Mouse (Mus musculus): ENCODE results near the gene Zswim4. TPM values are rescaled to one million over a fixed set of nuclear protein-coding genes. Genes with fewer than 3 reads are reported as not detected.

Zswim4 gene
- polyA plus RNA-seq, 1 experiment from 2014 or later, result 2.8 TPM

DNA sequence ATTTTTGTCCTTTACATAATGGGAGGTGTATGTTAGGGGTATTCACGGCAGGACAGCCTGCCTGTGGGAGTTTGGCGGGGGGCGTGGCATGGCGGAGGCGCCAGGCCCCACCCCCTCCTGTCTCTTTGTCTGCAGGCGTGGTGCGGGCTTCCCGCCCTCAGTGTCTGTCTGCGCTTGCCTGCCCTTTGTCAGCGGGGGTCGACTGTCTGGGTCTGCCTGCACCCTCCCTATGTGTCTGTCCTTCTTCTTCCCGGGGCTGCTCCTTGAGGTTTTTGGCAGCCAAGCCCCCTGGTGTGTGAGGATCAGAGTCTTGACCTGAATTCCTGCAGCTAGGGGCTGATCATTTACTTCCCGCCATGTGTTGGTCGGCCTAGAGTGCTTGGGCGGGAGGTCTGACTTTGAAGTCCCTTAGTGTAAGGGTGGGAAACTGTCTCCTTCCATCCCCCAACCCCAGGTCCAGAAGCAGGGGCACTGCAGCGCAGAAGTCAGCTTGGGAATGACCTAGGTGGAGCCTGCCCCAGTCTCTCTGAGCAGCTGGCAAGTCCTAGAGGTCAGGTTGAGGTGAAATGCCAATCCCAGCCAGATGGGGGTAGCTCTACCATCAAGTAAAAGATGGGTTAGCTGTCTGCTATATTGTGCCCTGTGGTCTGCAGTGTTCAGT, 56.2 kb downstream of the Zswim4 start:
- peaks cover 21% of the 10 kb centered on the region for H3K27me3 ChIP-seq (ENCODE audit: control insufficient read depth, insufficient read depth, low read depth, low read length)
- H3K9ac ChIP-seq (ENCODE audit: low read depth, low read length), result no peak overlapping the region
- no peak overlapping the region for H3K4me3 ChIP-seq (ENCODE audit: low read depth, low read length)
- H3K4me1 ChIP-seq (ENCODE audit: control insufficient read depth, low read depth, low read length), result peaks cover 13% of the 10 kb centered on the region
- WGBS (ENCODE audit: insufficient replicate concordance), result 14% methylated on average over 16 of the region's 16 CpGs
- ATAC-seq (ENCODE audit: low read depth), result peak; percentile 28; the same call in 1 of the 2 replicates
- H3K36me3 ChIP-seq (ENCODE audit: control insufficient read depth, insufficient read depth), result no peaks in the 10 kb centered on the region
- no peak overlapping the region for H3K27ac ChIP-seq (ENCODE audit: low read length)
- no peaks in the 10 kb centered on the region for H3K9me3 ChIP-seq (replicated peaks; ENCODE audit: control insufficient read depth, low read length)
- peak overlapping the region; percentile 38; the same call in 1 of the 2 replicates for H3K4me2 ChIP-seq (ENCODE audit: low read depth, low read length)

DNA sequence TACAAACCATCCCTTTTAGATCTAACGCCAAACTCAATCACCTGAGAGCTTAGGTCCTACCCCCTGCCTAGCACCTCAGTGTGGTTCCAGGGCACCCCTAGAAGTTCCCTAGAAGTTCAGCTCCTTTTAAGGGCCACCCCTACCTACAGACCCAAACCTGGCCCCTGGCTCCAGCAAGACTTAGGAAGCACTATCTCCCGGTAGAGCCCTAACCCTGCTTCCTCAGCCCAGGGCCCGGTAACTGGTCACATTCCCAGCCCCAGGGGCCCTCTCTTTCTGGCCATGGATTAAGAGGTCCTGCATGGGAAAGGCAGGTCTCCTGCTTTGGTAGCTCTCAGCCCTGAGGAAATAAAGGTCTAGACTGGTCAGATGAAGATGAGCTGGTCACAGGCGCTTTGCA, 56.9 kb downstream of the Zswim4 start:
- Histone ChIP-seq H3K27ac (ENCODE audit: low read length) (no peak overlapping the region), H3K36me3 (ENCODE audit: control insufficient read depth, insufficient read depth) (no peaks in the 10 kb centered on the region), H3K27me3 (ENCODE audit: control insufficient read depth, insufficient read depth, low read depth, low read length) (peaks cover 21% of the 10 kb centered on the region), H3K4me1 (ENCODE audit: control insufficient read depth, low read depth, low read length) (peaks cover 13% of the 10 kb centered on the region), H3K9me3 (replicated peaks; ENCODE audit: control insufficient read depth, low read length) (no peaks in the 10 kb centered on the region), H3K4me3 (ENCODE audit: low read depth, low read length) (no peak overlapping the region), H3K9ac (ENCODE audit: low read depth, low read length) (no peak overlapping the region), H3K4me2 (ENCODE audit: low read depth, low read length) (no peak overlapping the region)
- WGBS (ENCODE audit: insufficient replicate concordance), result 31% methylated on average over 4 of the region's 4 CpGs
- ATAC-seq (ENCODE audit: low read depth), result no peak

DNA sequence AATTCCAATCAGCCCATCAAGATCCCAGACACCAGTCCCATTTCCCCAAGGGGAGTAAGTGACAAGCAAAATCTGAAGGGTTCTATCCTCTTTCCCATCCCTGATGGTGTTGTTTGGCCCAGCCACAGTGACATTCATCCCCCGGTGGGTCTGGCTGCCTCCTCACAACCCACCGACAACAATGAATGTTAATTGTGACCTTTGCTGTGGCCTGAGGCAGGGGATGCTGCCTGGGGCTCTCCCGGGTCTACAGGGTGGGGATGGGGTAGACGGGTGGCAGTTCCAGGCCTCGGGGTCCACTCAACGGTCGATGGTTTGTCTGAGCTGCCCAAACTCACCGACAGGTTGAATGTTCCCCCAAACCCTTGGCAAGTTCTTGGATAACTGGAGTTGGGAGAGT, 58.3 kb downstream of the Zswim4 start:
- no peak for ATAC-seq (ENCODE audit: low read depth)
- Histone ChIP-seq H3K36me3 (ENCODE audit: control insufficient read depth, insufficient read depth) (no peaks in the 10 kb centered on the region), H3K9ac (ENCODE audit: low read depth, low read length) (no peak overlapping the region), H3K4me3 (ENCODE audit: low read depth, low read length) (no peak overlapping the region), H3K9me3 (replicated peaks; ENCODE audit: control insufficient read depth, low read length) (no peaks in the 10 kb centered on the region), H3K4me1 (ENCODE audit: control insufficient read depth, low read depth, low read length) (peaks cover 13% of the 10 kb centered on the region), H3K27me3 (ENCODE audit: control insufficient read depth, insufficient read depth, low read depth, low read length) (peaks cover 10% of the 10 kb centered on the region), H3K4me2 (ENCODE audit: low read depth, low read length) (no peak overlapping the region), H3K27ac (ENCODE audit: low read length) (no peak overlapping the region)
- 70% methylated on average over 8 of the region's 8 CpGs for WGBS (ENCODE audit: insufficient replicate concordance)

DNA sequence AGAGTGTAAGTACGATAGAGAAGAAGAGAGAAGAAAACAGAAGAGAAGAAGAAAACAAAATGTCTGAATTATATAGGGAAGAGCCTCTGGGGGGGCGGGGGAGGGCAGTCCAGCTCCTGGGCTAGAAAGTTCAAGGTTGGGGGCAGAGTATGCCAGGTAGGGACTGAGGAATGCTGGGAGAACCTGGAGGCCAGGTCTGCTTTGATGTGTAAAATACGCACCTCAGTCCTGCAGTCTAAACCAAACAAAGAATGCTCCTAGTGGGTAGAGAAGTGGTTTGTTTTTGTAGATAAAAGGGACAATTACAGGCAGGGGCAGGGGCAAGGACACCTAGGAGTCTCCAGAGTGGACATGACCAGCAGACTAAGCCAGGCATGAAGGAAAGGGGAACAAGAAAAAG, 59.5 kb downstream of the Zswim4 start:
- no peak overlapping the region for H3K9ac ChIP-seq (ENCODE audit: low read depth, low read length)
- ATAC-seq (ENCODE audit: low read depth), result no peak
- 63% methylated on average over 3 of the region's 3 CpGs for WGBS (ENCODE audit: insufficient replicate concordance)
- no peak overlapping the region for H3K27ac ChIP-seq (ENCODE audit: low read length)
- peaks cover 7% of the 10 kb centered on the region for H3K4me1 ChIP-seq (ENCODE audit: control insufficient read depth, low read depth, low read length)
- H3K36me3 ChIP-seq (ENCODE audit: control insufficient read depth, insufficient read depth), result no peaks in the 10 kb centered on the region
- H3K4me3 ChIP-seq (ENCODE audit: low read depth, low read length), result no peak overlapping the region
- H3K4me2 ChIP-seq (ENCODE audit: low read depth, low read length), result no peak overlapping the region
- H3K27me3 ChIP-seq (ENCODE audit: control insufficient read depth, insufficient read depth, low read depth, low read length), result no peaks in the 10 kb centered on the region
- H3K9me3 ChIP-seq (replicated peaks; ENCODE audit: control insufficient read depth, low read length), result no peaks in the 10 kb centered on the region

DNA sequence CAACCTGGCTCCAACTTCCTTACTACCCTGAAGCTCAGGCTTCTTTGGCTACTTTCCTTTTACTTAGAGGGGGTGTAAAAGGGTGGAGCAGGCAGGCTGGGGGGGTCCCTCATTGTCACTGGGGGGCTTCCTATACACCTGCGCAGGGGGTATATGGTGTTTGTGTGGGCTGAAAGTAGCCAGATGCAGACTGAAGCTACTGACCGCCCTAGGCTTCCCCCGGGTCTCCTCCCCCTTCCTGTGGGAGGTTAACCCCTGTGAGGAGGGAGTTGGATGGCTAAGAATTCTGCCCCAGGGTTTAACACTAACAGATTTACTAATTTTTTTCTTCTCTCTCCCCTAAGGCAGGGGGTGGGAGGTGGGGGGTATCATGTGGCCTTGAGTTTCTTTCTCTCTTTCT, 60.3 kb downstream of the Zswim4 start:
- H3K4me3 ChIP-seq (ENCODE audit: low read depth, low read length), result no peak overlapping the region
- WGBS (ENCODE audit: insufficient replicate concordance), result 12% methylated on average over 3 of the region's 3 CpGs

DNA sequence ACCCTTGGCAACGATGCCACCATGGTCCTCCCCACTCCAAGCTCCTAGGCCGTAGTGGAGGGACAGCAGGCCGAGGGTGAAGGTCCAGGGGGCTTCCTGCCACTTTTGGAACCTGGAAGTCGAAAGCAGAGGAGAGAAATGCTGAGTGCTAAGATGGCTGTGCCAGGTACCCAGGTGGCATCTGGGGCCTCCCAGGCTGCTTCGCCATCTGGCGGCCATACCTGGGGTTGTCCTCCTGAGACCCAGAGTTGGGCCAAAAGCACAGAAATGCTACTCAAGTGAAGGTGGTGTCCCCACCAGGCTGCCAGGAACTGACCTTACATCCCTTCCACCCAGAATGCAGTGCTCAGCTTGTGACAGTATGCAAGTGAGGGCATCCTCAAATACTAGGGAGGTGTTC, 63.0 kb downstream of the Zswim4 start:
- Histone ChIP-seq H3K4me3 (ENCODE audit: low read depth, low read length) (no peak overlapping the region), H3K4me1 (ENCODE audit: control insufficient read depth, low read depth, low read length) (no peaks in the 10 kb centered on the region; the same call in 1 of the 2 replicates), H3K27ac (ENCODE audit: low read length) (no peak overlapping the region), H3K9ac (ENCODE audit: low read depth, low read length) (no peak overlapping the region), H3K4me2 (ENCODE audit: low read depth, low read length) (no peak overlapping the region), H3K9me3 (replicated peaks; ENCODE audit: control insufficient read depth, low read length) (no peaks in the 10 kb centered on the region), H3K27me3 (ENCODE audit: control insufficient read depth, insufficient read depth, low read depth, low read length) (no peaks in the 10 kb centered on the region), H3K36me3 (ENCODE audit: control insufficient read depth, insufficient read depth) (no peaks in the 10 kb centered on the region)
- 66% methylated on average over 6 of the region's 6 CpGs for WGBS (ENCODE audit: insufficient replicate concordance)
- no peak for ATAC-seq (ENCODE audit: low read depth)

More for the DNA sequence above, 60.3 kb downstream of the Zswim4 start:
- Histone ChIP-seq H3K4me1 (ENCODE audit: control insufficient read depth, low read depth, low read length) (peaks cover 7% of the 10 kb centered on the region), H3K36me3 (ENCODE audit: control insufficient read depth, insufficient read depth) (no peaks in the 10 kb centered on the region), H3K27ac (ENCODE audit: low read length) (no peak overlapping the region), H3K9ac (ENCODE audit: low read depth, low read length) (no peak overlapping the region), H3K4me2 (ENCODE audit: low read depth, low read length) (no peak overlapping the region), H3K9me3 (replicated peaks; ENCODE audit: control insufficient read depth, low read length) (no peaks in the 10 kb centered on the region), H3K27me3 (ENCODE audit: control insufficient read depth, insufficient read depth, low read depth, low read length) (no peaks in the 10 kb centered on the region)
- ATAC-seq (ENCODE audit: low read depth), result no peak

DNA sequence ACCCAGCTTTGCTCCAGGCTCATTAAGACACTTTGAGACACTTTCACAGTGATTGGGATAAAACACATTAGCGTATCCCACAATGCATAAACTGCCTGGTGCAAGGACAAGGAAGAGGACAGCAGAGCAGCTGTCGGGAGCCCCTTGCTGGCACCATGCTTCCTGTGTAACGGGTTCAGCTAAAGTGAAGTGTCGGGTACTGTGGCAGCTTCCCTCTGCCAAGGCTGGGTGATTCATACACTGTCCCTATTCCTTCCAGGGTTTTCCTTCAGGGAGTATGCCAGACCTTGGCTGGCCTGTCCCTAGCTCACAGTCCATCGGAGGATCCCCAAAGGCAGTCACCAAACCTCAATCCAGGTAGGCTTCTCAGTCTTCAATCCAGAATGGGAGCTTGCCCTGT, 66.8 kb downstream of the Zswim4 start:
- no peak overlapping the region for H3K4me2 ChIP-seq (ENCODE audit: low read depth, low read length)
- H3K36me3 ChIP-seq (ENCODE audit: control insufficient read depth, insufficient read depth), result no peaks in the 10 kb centered on the region
- no peaks in the 10 kb centered on the region for H3K4me1 ChIP-seq (ENCODE audit: control insufficient read depth, low read depth, low read length)
- no peak overlapping the region for H3K27ac ChIP-seq (ENCODE audit: low read length)
- no peak overlapping the region for H3K9ac ChIP-seq (ENCODE audit: low read depth, low read length)
- ATAC-seq (ENCODE audit: low read depth), result no peak
- H3K9me3 ChIP-seq (replicated peaks; ENCODE audit: control insufficient read depth, low read length), result no peaks in the 10 kb centered on the region
- H3K4me3 ChIP-seq (ENCODE audit: low read depth, low read length), result no peak overlapping the region
- H3K27me3 ChIP-seq (ENCODE audit: control insufficient read depth, insufficient read depth, low read depth, low read length), result no peaks in the 10 kb centered on the region
- WGBS (ENCODE audit: insufficient replicate concordance), result 65% methylated on average over 5 of the region's 5 CpGs

DNA sequence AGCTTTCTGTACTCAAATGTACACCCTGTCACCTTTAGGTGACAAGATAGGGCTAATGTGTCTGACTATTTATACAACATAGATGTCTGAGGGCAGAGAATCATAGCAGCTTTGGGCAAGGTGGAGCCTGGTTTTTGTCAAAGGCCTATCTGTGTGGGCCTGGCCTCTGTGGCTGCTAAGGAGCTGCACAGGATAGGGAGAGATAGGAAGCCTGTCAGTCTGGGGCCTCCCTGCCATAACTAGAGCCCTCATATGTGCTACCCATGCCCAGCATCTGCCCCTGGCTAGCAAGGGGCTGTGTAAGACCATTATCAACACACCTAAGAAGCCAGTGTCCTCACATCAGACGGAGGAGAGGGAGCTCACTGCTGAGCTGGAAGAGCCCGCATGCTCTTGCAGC, 69.2 kb downstream of the Zswim4 start:
- Histone ChIP-seq H3K36me3 (ENCODE audit: control insufficient read depth, insufficient read depth) (no peaks in the 10 kb centered on the region), H3K9ac (ENCODE audit: low read depth, low read length) (no peak overlapping the region), H3K9me3 (replicated peaks; ENCODE audit: control insufficient read depth, low read length) (no peaks in the 10 kb centered on the region), H3K4me2 (ENCODE audit: low read depth, low read length) (no peak overlapping the region), H3K4me3 (ENCODE audit: low read depth, low read length) (no peak overlapping the region), H3K4me1 (ENCODE audit: control insufficient read depth, low read depth, low read length) (no peaks in the 10 kb centered on the region), H3K27me3 (ENCODE audit: control insufficient read depth, insufficient read depth, low read depth, low read length) (no peaks in the 10 kb centered on the region), H3K27ac (ENCODE audit: low read length) (no peak overlapping the region)
- WGBS (ENCODE audit: insufficient replicate concordance), result 59% methylated on average over 2 of the region's 2 CpGs
- ATAC-seq (ENCODE audit: low read depth), result no peak
